Mouse (Mus musculus) brain, embryonic 18.5 days (tissue): ENCODE measurements around the gene Mycbp.

Experiments used
- DNase-seq: peaks from one replicate; pipeline ENCODE4 v3.0.0-alpha.2; 2012; ENCODE audit warnings: low read depth, low spot score

Mycbp gene

GRCm38 (mm10) chr4:123904333-123905125 lies at the start of gene Mycbp:
Gene Mycbp, plus strand, starts transcription at chr4:123904832.
- DNase-seq: peak; percentile 93

DNA sequence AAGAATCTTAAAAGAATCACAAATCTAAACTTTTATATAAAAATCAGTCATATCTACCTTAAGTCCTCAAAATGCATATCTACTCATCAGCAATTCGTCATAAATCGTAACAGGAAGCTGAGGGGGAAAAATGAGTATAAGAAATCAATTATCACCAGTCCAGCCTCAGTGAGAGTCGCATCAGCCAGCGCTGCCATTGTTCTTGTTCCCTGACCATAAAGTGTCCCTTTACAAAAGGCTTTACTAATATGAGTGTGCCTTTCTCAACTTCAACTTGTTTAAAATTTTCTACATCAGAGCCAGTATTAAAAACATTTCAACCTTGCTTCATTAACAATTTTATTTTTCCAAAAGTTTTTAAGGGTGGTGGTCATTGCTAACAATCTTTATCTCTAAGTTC lies 47.7 kb upstream of the Mycbp start:
- DNase-seq: no peak

DNA sequence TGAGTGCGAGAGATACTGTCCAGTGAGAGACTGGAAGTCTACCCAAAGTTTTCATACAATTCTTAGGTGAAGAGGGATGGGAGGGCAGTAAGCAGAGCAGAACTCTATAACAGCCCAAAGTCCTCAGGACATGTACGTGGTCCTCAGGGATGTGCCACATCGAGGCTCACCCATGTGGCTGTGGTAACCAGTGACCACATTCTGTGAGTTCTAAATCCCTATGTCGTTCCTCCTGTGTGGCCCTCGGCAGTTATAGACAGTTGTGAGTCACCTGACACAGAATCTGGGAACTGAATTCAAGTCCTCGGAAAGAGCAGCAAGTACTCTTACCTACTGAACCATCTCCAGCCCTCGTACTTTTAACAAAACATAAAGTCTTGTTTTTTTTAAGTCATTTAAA lies 46.5 kb upstream of the Mycbp start:
- DNase-seq: no peak

DNA sequence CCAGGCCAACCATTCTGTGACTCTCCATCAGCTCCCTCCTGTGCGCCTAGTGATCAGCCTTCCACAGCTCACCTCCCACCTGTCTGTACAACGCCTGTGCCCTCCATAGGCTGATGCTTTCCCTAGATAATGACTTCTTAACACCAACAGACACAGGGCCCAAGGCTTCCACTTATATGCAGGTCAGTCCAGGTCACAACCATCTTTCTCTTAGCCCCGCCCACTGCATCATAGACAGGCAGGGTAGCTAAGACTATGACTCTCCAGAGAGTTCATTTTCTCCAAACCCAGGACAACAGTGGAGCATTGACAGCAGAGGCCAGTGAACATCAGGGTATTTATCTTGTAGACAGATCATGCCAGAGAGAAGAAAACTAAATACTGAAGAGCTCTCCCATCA lies 45.3 kb upstream of the Mycbp start, which contains the start of gene 4933427I04Rik:
Gene 4933427I04Rik, plus strand, starts transcription at position 301 of the 400 bp plus-strand sequence.
- DNase-seq: no peak

GRCm38 (mm10) chr4:123859803-123860202 lies 44.8 kb upstream of the Mycbp start:
- no peak for DNase-seq

GRCm38 (mm10) chr4:123860621-123861020 lies 44.0 kb upstream of the Mycbp start:
- DNase-seq: no peak

DNA sequence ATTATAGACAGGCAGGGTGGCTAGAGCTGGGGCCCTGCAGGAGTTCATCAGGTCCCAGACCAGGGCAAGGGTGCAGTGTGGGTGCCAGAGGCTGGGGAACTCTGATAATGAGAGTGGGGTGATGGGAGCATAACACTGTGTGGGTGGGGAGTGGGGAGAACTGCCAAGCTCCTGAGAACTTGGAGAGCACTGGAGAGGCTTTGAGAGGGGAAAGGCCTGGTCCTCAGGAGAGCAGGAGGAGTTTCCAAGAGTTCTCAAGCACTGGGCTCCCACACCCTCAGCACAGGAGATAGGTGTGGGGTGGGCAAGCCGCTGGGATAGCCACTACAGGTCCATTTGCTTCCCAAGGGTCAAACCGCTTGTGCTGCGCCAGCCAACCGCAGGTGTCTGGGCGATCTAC lies 10.9 kb upstream of the Mycbp start:
- DNase-seq: no peak

DNA sequence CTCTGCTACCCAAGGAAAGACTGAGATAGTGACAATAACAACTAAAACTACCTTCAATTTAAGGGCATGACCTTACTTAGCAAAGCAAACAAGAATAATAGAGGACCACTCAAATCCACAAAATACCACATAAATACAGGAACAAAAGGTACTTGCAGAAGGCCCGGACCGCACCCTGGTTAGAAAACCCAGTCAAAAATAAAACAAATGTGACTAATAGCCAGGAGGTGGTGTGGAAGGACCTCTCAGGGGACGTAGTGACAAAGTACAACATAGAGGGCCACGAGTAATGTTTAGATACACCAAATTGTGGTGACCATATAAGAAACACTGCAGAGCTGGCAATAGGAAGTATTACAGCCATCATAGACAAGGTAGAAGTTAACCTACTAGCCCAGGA lies 10.3 kb upstream of the Mycbp start:
- no peak for DNase-seq

DNA sequence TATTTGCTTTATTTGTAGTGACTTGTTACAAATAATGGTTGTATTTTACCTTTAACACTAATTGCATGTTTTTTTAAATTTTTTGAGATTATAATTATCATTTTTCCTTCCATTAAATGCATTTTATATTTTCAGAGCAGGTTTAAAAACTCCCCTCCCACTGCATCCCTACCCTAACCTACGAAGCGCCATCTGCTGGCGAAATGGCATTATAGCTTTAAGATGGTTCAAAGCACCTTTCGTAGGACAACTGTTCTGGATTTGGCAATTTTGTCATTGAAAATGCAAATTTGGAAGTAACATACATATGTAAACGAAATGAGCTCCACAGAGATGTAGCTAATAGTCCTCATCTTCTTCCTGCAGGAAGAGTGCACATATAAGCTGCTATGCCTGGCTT lies 5.9 kb upstream of the Mycbp start:
- DNase-seq: peak; percentile 14

- no peak for DNase-seq
Measured at GRCm38 (mm10) chr4:123903432-123903831, 1.2 kb upstream of the Mycbp start.

DNA sequence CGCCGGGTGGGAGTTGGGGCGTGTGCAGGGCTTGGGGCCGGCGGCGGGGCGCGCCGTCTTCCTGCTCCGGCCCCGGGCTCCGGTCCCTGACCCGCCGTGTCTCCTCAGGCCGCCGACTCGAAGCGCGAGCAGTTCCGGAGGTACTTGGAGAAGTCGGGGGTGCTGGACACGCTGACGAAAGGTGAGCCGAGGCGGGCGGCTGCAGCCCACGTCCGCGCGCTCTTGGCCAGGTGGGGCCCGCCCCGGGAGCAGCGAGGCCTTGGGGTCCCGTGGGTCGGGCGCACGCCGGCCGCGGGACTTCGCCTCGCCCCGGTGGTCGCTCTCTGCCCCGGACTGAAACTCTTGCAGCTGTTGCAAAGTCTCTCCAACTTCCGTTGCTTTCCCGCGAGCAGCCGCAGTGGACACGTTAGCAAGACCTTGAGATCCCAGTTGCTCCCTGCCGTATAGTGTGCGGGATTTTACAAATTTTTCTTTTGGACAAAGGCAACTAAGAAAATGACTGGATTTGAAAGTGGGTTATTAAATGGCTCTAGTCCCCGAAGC lies 565 bp downstream of the Mycbp start:
- DNase-seq: no peak

DNA sequence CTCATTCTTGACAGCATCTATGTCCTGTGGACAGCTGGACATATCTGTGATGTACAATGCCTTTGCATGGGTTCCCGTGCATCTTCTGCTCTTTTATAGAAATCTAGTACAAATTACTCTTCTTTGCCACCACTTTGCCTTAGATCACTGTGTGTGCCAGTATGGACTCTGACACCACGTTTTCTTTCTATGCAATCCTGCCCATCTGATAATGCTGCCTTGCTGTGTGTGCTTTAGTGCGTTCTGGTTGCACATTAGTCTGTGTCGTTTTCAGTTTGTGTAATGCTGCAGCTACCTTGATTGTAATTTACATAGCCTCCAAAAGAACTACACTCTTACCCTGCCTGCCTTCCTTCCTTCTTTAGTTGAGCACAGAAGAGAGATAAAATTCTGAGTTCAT lies 6.9 kb downstream of the Mycbp start:
- no peak for DNase-seq

DNA sequence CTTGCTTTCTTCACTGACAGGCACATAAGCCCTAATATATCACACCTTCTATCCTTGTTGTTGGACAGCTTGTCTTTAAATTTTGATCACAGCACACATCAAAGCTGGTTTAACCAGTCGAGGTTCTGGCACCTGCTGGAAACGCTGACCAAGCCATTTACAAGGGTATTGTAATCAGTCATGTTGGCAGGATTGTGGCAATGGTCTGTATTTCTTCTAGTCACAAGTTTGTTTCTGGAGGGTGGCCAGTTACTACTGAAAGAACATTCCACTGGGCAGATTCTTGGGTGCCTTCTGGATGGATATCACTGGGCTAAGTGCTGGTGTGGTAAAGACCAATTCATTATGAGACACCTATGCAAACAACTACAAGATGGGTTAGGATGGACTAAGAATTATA lies 7.8 kb downstream of the Mycbp start:
- DNase-seq: no peak

GRCm38 (mm10) chr4:123916748-123917547 lies 12.3 kb downstream of the Mycbp start, which contains the start of gene Rragc:
Gene Rragc, plus strand, starts transcription at chr4:123917446.
- peak; percentile 92 for DNase-seq

GRCm38 (mm10) chr4:123917548-123918140 lies 13.0 kb downstream of the Mycbp start, which contains the start of gene 4930535I16Rik:
Gene 4930535I16Rik, minus strand, starts transcription at chr4:123918022.
- no peak for DNase-seq

- DNase-seq: no peak
Measured at GRCm38 (mm10) chr4:123918851-123919250, 14.2 kb downstream of the Mycbp start.

DNA sequence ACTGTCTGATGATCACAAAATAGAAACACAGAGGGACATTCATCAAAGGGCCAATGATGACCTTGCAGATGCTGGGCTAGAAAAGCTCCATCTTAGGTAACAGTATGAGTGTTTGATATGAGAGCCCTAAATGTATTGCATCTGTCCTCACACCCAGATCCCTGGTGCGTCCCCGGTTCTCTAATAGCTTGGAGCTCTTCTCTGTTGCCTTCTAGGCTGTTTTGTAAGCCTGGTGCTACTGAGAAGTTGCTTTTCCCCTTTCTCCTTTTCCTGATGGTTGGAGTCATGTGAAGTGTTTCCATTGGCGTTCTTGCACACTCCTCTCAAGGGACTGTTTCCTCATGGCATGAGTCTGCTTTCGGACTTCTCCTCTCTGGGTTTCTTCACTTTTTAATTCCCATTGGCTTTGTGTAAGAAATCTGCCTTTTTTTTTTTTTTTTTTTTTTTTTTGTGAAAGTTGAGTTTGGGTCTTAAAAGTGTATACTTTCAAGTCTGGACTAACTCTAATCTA lies 16.5 kb downstream of the Mycbp start:
- DNase-seq: no peak

DNA sequence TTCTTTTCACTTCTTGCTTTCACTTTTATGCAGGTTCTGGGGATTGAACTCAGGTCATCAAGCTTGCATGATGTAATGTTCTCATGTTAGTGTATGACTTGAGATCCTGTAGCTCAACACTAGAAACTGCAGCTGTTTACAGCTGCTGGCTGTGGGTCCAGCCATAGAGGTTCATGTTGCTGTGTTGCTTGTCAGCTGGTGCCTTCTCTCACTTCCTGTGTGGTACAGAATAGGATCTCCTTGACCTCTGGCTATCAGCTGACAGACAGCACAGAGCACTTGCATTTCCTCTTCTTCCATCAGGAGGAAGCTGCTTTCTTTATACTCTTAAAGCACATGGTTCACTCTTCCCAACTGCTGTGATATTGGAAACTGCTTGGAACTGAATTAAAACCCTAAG lies 23.3 kb downstream of the Mycbp start:
- no peak for DNase-seq

- no peak for DNase-seq
Measured at GRCm38 (mm10) chr4:123929994-123930393, 25.4 kb downstream of the Mycbp start.

DNA sequence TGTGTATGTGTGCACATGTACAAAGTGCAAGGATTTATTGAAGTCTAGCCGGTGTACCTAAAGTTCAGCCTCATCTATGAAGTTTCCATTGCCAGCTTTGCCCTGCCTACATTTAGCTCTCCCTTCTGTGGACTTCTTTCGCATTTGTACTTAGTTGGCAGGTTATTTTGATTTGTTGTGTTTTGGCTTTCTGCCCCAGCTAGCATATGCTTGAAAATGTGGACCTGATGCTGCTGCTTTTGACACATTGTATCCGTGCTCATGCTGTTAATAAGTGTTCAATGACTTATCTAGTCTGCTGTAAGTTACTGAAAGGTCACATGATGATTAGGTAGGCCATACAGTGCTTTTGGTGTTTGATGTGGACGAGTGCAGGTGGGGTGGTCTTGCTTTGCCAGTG lies 29.7 kb downstream of the Mycbp start:
- no peak for DNase-seq

GRCm38 (mm10) chr4:123936059-123936458 lies 31.4 kb downstream of the Mycbp start:
- no peak for DNase-seq

DNA sequence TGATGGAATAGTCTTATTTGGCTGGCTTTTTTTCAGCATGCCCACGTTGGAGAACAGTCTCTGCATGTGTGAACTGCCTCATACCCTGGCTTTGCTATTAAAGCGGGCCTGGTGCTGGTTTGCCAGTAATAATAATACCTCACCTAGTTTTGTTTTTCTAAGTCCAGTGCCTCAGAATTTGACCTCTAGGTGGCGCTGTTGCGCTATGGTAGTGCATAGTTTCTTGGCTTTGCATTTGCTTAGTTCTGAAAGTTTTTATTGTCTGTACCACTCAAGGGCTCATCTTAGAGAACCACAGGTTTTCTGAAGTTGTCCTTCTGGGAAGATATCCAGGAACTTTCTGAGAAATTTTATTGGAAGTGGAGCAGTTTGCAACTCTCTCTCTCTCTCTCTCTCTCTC lies 35.2 kb downstream of the Mycbp start:
- DNase-seq: peak; percentile 52
